ENCODE assay signal across 8 mouse cellular contexts in genomic region chr16:3976251-3976671, GRCm38 (mm10). TPM values are rescaled to one million over a fixed set of nuclear protein-coding genes. Genes with fewer than 3 reads are reported as not detected.
A peak's percentile ranks its signal among the peaks of the same experiment; 100 is the strongest.
DNase-seq lines count a peak whose midpoint lies in the region; ATAC-seq and TF ChIP-seq lines count a peak whose summit lies in the region.

Gene Nlrc3 (minus strand): TSS chr16:3976632.

- H3K27ac ChIP-seq in lung, embryonic 14.5 days (ENCODE audit: low read depth) = no peak within 1 kb of the TSS
- no peak within 1 kb of the TSS for H3K27ac ChIP-seq in forebrain, embryonic 16.5 days (ENCODE audit: low read length)
- no peak within 1 kb of the TSS for H3K27ac ChIP-seq in liver, embryonic 12.5 days

- H3K4me1 ChIP-seq in lung, embryonic 14.5 days (ENCODE audit: insufficient read depth) = no peaks in the 10 kb centered on the region
- no peaks in the 10 kb centered on the region for H3K4me1 ChIP-seq in forebrain, embryonic 16.5 days (replicated peaks; ENCODE audit: control insufficient read depth, insufficient read depth, low read length)
- H3K4me1 ChIP-seq in liver, embryonic 12.5 days = peaks cover 28% of the 10 kb centered on the region

- H3K9ac ChIP-seq in lung, embryonic 14.5 days = no peak within 1 kb of the TSS
- H3K9ac ChIP-seq in forebrain, embryonic 16.5 days (replicated peaks; ENCODE audit: low read depth, low read length) = no peak within 1 kb of the TSS
- H3K9ac ChIP-seq in liver, embryonic 12.5 days = no peak within 1 kb of the TSS

- H3K4me3 ChIP-seq in lung, embryonic 14.5 days (ENCODE audit: low read depth, low read length) = no peak within 1 kb of the TSS
- no peak within 1 kb of the TSS for H3K4me3 ChIP-seq in forebrain, embryonic 16.5 days (replicated peaks; ENCODE audit: low read length)
- no peak within 1 kb of the TSS for H3K4me3 ChIP-seq in liver, embryonic 12.5 days

- H3K4me2 ChIP-seq in lung, embryonic 14.5 days = peak within 1 kb of the TSS; percentile 23; the same call in 1 of the 2 replicates
- H3K4me2 ChIP-seq in forebrain, embryonic 16.5 days (ENCODE audit: low read length) = no peak within 1 kb of the TSS
- peak within 1 kb of the TSS; percentile 29; the same call in 1 of the 2 replicates for H3K4me2 ChIP-seq in liver, embryonic 12.5 days

- peak; percentile 71 for ATAC-seq in lung, embryonic 14.5 days (ENCODE audit: insufficient read depth)
- ATAC-seq in forebrain, embryonic 16.5 days = peak; percentile 38; the same call in 1 of the 2 replicates
- peak; percentile 42 for ATAC-seq in liver, embryonic 12.5 days

- DNase-seq in lung, embryonic 14.5 days = peak; percentile 11
- DNase-seq in lung, adult 18-20 months = no peak
- DNase-seq in thymus, postnatal 0 days (ENCODE audit: low spot score) = peak; percentile 82
- no peak for DNase-seq in embryo, embryonic 9.5 days (ENCODE audit: extremely low spot score)
- DNase-seq in right cerebral cortex, adult 2 months (ENCODE audit: low spot score in 2 of 2) = no peak
- no peak for DNase-seq in embryo, embryonic 10 days (ENCODE audit: low spot score)

- H3K9me3 ChIP-seq in lung, embryonic 14.5 days (ENCODE audit: low read depth, low read length) = no peaks in the 10 kb centered on the region
- H3K9me3 ChIP-seq in forebrain, embryonic 16.5 days (ENCODE audit: control insufficient read depth, low read length) = no peaks in the 10 kb centered on the region
- H3K9me3 ChIP-seq in liver, embryonic 12.5 days (replicated peaks) = no peaks in the 10 kb centered on the region

- 53% methylated on average over 4 of the region's 4 CpGs for WGBS in lung, embryonic 14.5 days
- WGBS in forebrain, embryonic 16.5 days = 82% methylated on average over 4 of the region's 4 CpGs
- 28% methylated on average over 4 of the region's 4 CpGs for WGBS in liver, embryonic 12.5 days (ENCODE audit: insufficient replicate concordance)

- peaks cover 34% of the 10 kb centered on the region for H3K36me3 ChIP-seq in lung, embryonic 14.5 days (ENCODE audit: insufficient read depth)
- H3K36me3 ChIP-seq in forebrain, embryonic 16.5 days (ENCODE audit: control insufficient read depth, insufficient read depth) = peaks cover 23% of the 10 kb centered on the region
- H3K36me3 ChIP-seq in liver, embryonic 12.5 days = peaks cover 36% of the 10 kb centered on the region

- H3K27me3 ChIP-seq in lung, embryonic 14.5 days (ENCODE audit: insufficient read depth, low read length) = no peaks in the 10 kb centered on the region
- H3K27me3 ChIP-seq in forebrain, embryonic 16.5 days (replicated peaks; ENCODE audit: control insufficient read depth, insufficient read depth, low read length) = no peaks in the 10 kb centered on the region
- no peaks in the 10 kb centered on the region for H3K27me3 ChIP-seq in liver, embryonic 12.5 days (replicated peaks)

- TF ChIP-seq CTCF in lung, embryonic 14.5 days (IDR thresholded peaks at IDR 0.05; ENCODE audit: low read depth) = no peak

RNA-seq across cellular contexts. Expression of gene Nlrc3, which starts in this region (rescaled TPM):
- polyA plus RNA-seq in lung, embryonic 14.5 days (2014; fragmentation: Nextera tagmentation; extraction: Ambion mirVana) = 1.6 and 2.0 TPM in 2 replicates
- 0.88 and 1.2 TPM in 2 replicates for polyA plus RNA-seq in forebrain, embryonic 16.5 days (2015; fragmentation: Nextera tagmentation; extraction: Ambion mirVana)
- 0.38 and 0.55 TPM in 2 replicates for polyA plus RNA-seq in liver, embryonic 12.5 days (2016; fragmentation: Nextera tagmentation; extraction: Ambion mirVana)
- polyA plus RNA-seq in thymus, postnatal 0 days (2015; fragmentation: Nextera tagmentation; extraction: Ambion mirVana) = 12.8 and 18.2 TPM in 2 replicates

Comparison
In these comparisons a context has a peak if more than half of its experiments do, and no peak if none do; other contexts are left out.
1. DNase-seq: peak in lung, embryonic 14.5 days (single experiment) and thymus, postnatal 0 days (single experiment); none in lung, adult 18-20 months (0 of 2), embryo, embryonic 9.5 days (single experiment), right cerebral cortex, adult 2 months (0 of 2) and embryo, embryonic 10 days (single experiment).
2. Peak in ATAC-seq and H3K4me2 ChIP-seq in liver, embryonic 12.5 days; RNA of the gene not detected or under 1 TPM.
3. Peak in every context shown above with its lines, with median percentiles within 50 percentile points of each other: ATAC-seq.